Mouse (Mus musculus): ENCODE data around the gene Vmn2r62. TPM values are rescaled to one million over a fixed set of nuclear protein-coding genes. Genes with fewer than 3 reads are reported as not detected.
"Not testable (repeated sequence)": the region's sequence is repeated elsewhere in the genome, so short reads cannot be mapped to it uniquely, and the experiment has no call there.

Gene Vmn2r62
- total RNA-seq (2021), result not detected
- long read RNA-seq, experiment 1, result 0 reads
- long read RNA-seq, experiment 2, result 0 reads

GRCm38 (mm10) chr7:42793425-42793824 is at the start of gene Vmn2r62:
Vmn2r62 (minus strand) TSS chr7:42793525.
- not testable (repeated sequence) for DNase-seq

GRCm38 (mm10) chr7:42838366-42838765 is 45.0 kb upstream of the Vmn2r62 start:
- DNase-seq, result not testable (repeated sequence)

GRCm38 (mm10) chr7:42832221-42832620 is 38.9 kb upstream of the Vmn2r62 start:
- DNase-seq, result no peak

- no peak for DNase-seq
These were observed 43.5 kb downstream of the Vmn2r62 start for GRCm38 (mm10) chr7:42749836-42750235.

GRCm38 (mm10) chr7:42738536-42739210 is 54.7 kb downstream of the Vmn2r62 start:
- DNase-seq, result no peak

GRCm38 (mm10) chr7:42726917-42727316 is 66.4 kb downstream of the Vmn2r62 start, which contains the start of gene Gm17067:
Gm17067 (minus strand) TSS chr7:42727017.
- not testable (repeated sequence) for DNase-seq

Other genes with a start within 250 kb of the Vmn2r62 start
- not detected for gene Gm21028, start 214.9 kb downstream of the Vmn2r62 start, total RNA-seq (2021)
- gene Zfp977, start 201.0 kb downstream of the Vmn2r62 start, total RNA-seq (2021), result not detected
- under 1 TPM; 0.64 to 0.67 TPM for gene Zfp976, start 150.9 kb downstream of the Vmn2r62 start, total RNA-seq (2021)
- gene Zfp975, start 100.8 kb downstream of the Vmn2r62 start, total RNA-seq (2021), result 1 to 10 TPM; 3.3 to 3.7 TPM
- not detected for gene Gm17067, start 66.5 kb downstream of the Vmn2r62 start, total RNA-seq (2021)
- not detected for gene Gm2381, start 73.7 kb upstream of the Vmn2r62 start, total RNA-seq (2021)
- not detected for gene Vmn2r63, start 140.3 kb upstream of the Vmn2r62 start, total RNA-seq (2021)
- not detected for gene Gm9268, start 225.2 kb upstream of the Vmn2r62 start, total RNA-seq (2021)

All from gastrocnemius, postnatal 25 days (tissue).